Mouse (Mus musculus) layer of hippocampus, postnatal 10 days (tissue): Measurements from ENCODE around the gene E2f4. TPM values are rescaled to one million over a fixed set of nuclear protein-coding genes. Genes with fewer than 3 reads are reported as not detected.

ENCODE experiments used
- DNase-seq, 2 experiments: peaks; one replicate each; pipeline ENCODE4 v3.0.0; 2021; ENCODE audit warnings: low spot score in 2 of 2
- long read RNA-seq: library from polyadenylated mRNA; stranded (forward); transcript quantifications from one replicate; pipeline ENCODE4 v2.0.0, GENCODE M21; 2023
- total RNA-seq, 2 experiments: library from RNA; stranded (reverse); gene quantifications; 2 replicates each; pipeline ENCODE4 v1.2.3; 2021

Gene E2f4
- 10 to 100 TPM; 31.9 to 33.5 TPM for total RNA-seq
- long read RNA-seq, transcript E2f4-201 (10 exons, 1,993 nt), result major isoform, 29 of 40 reads
- long read RNA-seq, partial matches to known transcripts, result 3 of 40 reads
- long read RNA-seq, other reads (novel, unspliced or antisense), result 8 of 40 reads

GRCm38 (mm10) chr8:105297511-105298192, at the start of gene E2f4:
Gene E2f4 (plus strand): TSS chr8:105297663.
- DNase-seq, result peak; percentile 87 to 94

- no peak for DNase-seq
Observed at GRCm38 (mm10) chr8:105251954-105252353, 45.5 kb upstream of the E2f4 start.

- no peak for DNase-seq
Observed at GRCm38 (mm10) chr8:105252680-105253537, 44.6 kb upstream of the E2f4 start.

GRCm38 (mm10) chr8:105253766-105254151, 43.7 kb upstream of the E2f4 start:
- DNase-seq, result peak in 1 of 2 experiments; percentile 41

GRCm38 (mm10) chr8:105254152-105254965, 43.1 kb upstream of the E2f4 start:
- peak; percentile 93 to 94 for DNase-seq

GRCm38 (mm10) chr8:105254966-105255350, 42.5 kb upstream of the E2f4 start, which contains the start of gene B3gnt9:
Gene B3gnt9 (minus strand): TSS chr8:105255153.
- DNase-seq, result no peak

- no peak for DNase-seq
Observed at GRCm38 (mm10) chr8:105257318-105258114, 39.9 kb upstream of the E2f4 start.

- no peak for DNase-seq
Observed at GRCm38 (mm10) chr8:105258911-105259720, 38.3 kb upstream of the E2f4 start.

- DNase-seq, result peak; percentile 75 to 84
Observed at GRCm38 (mm10) chr8:105259721-105260320, 37.6 kb upstream of the E2f4 start.

- DNase-seq, result no peak
Observed at GRCm38 (mm10) chr8:105260371-105261099, 36.9 kb upstream of the E2f4 start.

GRCm38 (mm10) chr8:105261326-105261980, 36.0 kb upstream of the E2f4 start:
- no peak for DNase-seq

GRCm38 (mm10) chr8:105263244-105263912, 34.1 kb upstream of the E2f4 start:
- no peak for DNase-seq

GRCm38 (mm10) chr8:105264024-105264982, 33.2 kb upstream of the E2f4 start, which contains the start of the genes Tradd and Fbxl8:
Gene Tradd (minus strand): TSS chr8:105264609.
Gene Fbxl8 (plus strand): TSS chr8:105264648.
- DNase-seq, result no peak

GRCm38 (mm10) chr8:105265128-105265527, 32.3 kb upstream of the E2f4 start:
- DNase-seq, result no peak

GRCm38 (mm10) chr8:105266775-105267174, 30.7 kb upstream of the E2f4 start:
- no peak for DNase-seq
